Mouse (Mus musculus): ENCODE results near the gene Xpnpep1. TPM values are rescaled to one million over a fixed set of nuclear protein-coding genes. Genes with fewer than 3 reads are reported as not detected.

Gene Xpnpep1
- polyA plus RNA-seq, 1 experiment = 185 TPM

DNA sequence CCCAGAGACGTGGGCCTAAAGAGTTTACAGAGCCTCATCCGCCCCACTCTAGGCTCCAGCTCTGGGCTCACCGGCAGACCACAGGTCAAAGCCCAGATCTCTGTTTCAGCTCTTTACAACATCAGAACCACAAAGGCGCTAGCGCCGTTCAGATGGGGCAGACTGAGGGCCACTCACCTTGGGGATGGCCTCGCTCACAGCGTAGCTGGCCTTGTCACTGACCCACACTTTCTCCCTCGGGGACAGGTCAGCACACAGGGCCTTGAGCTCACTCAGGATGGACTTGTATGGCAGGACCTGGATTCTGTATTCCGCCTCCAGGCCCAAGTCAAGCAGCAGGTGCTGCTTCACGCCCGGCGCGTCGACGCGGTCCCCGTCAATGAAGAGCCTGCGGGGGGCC lies 34.0 kb downstream of the Xpnpep1 start:
- Histone ChIP-seq H3K9ac (ENCODE audit: low read depth, poor library complexity, severe bottlenecking) (no peak overlapping the region), H3K9me3 (replicated peaks; ENCODE audit: control insufficient read depth, insufficient read depth, low read length, poor library complexity, severe bottlenecking) (no peaks in the 10 kb centered on the region), H3K4me3 (ENCODE audit: low read depth, low read length) (no peak overlapping the region), H3K36me3 (ENCODE audit: control insufficient read depth, insufficient read depth, low read length, poor library complexity, severe bottlenecking) (peaks cover 32% of the 10 kb centered on the region), H3K27me3 (ENCODE audit: control insufficient read depth, insufficient read depth, low read length, poor library complexity, severe bottlenecking) (no peaks in the 10 kb centered on the region), H3K4me1 (ENCODE audit: control insufficient read depth, insufficient read depth, low read length) (peaks cover 3% of the 10 kb centered on the region), H3K27ac (ENCODE audit: insufficient read depth, low read length) (no peak overlapping the region)
- TF ChIP-seq EP300 (IDR thresholded peaks at IDR 0.05; ENCODE audit: insufficient read depth, low read depth, low read length) (no peak), POLR2A (IDR thresholded peaks at IDR 0.05; ENCODE audit: insufficient read depth, low read length) (no peak), CTCF (IDR thresholded peaks at IDR 0.05; ENCODE audit: low read depth, low read length) (no peak)

DNA sequence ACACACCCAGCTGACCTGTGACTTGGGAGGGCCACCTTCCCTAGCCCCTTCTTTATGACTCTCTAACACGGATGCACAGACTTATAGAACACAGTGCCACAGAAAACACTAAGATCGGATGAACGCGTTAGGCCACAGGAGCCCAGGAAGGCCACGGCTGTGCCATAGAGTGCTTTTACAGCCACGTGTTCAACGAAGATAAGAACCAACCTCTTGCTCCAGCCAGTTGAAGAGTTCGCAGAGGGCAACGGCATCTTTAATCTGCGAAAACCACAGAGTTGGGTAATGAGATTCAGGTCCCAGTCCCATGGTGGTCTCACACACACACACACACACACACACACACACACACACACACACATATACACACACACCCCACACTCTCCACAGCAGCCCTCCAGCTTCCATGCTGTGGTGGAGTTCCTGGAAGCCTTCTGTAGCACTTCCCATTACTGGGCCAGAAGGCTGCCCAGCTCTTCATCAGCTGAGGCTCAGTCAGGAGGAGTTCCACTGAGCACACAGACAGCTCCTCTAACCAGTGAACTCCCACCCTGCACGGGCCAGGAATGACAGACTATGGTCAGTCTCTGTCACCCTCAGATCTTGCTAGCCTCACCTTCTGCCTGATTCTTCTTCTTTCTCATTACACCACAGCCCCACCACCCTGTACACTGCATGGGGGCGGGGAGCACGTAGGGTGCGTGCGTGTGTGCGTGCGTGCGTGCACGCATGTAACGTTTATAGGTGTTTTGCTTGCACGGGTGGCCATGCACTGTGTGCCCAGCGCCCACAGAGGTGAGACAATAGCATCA lies 36.3 kb downstream of the Xpnpep1 start:
- no peak overlapping the region for H3K27ac ChIP-seq (ENCODE audit: insufficient read depth, low read length)
- no peak overlapping the region for H3K9ac ChIP-seq (ENCODE audit: low read depth, poor library complexity, severe bottlenecking)
- no peaks in the 10 kb centered on the region for H3K9me3 ChIP-seq (replicated peaks; ENCODE audit: control insufficient read depth, insufficient read depth, low read length, poor library complexity, severe bottlenecking)
- H3K4me1 ChIP-seq (ENCODE audit: control insufficient read depth, insufficient read depth, low read length) = peaks cover 3% of the 10 kb centered on the region
- H3K4me3 ChIP-seq (ENCODE audit: low read depth, low read length) = no peak overlapping the region
- TF ChIP-seq CTCF (IDR thresholded peaks at IDR 0.05; ENCODE audit: low read depth, low read length) (no peak), POLR2A (IDR thresholded peaks at IDR 0.05; ENCODE audit: insufficient read depth, low read length) (no peak), EP300 (IDR thresholded peaks at IDR 0.05; ENCODE audit: insufficient read depth, low read depth, low read length) (no peak)
- peaks cover 41% of the 10 kb centered on the region for H3K36me3 ChIP-seq (ENCODE audit: control insufficient read depth, insufficient read depth, low read length, poor library complexity, severe bottlenecking)
- H3K27me3 ChIP-seq (ENCODE audit: control insufficient read depth, insufficient read depth, low read length, poor library complexity, severe bottlenecking) = no peaks in the 10 kb centered on the region

DNA sequence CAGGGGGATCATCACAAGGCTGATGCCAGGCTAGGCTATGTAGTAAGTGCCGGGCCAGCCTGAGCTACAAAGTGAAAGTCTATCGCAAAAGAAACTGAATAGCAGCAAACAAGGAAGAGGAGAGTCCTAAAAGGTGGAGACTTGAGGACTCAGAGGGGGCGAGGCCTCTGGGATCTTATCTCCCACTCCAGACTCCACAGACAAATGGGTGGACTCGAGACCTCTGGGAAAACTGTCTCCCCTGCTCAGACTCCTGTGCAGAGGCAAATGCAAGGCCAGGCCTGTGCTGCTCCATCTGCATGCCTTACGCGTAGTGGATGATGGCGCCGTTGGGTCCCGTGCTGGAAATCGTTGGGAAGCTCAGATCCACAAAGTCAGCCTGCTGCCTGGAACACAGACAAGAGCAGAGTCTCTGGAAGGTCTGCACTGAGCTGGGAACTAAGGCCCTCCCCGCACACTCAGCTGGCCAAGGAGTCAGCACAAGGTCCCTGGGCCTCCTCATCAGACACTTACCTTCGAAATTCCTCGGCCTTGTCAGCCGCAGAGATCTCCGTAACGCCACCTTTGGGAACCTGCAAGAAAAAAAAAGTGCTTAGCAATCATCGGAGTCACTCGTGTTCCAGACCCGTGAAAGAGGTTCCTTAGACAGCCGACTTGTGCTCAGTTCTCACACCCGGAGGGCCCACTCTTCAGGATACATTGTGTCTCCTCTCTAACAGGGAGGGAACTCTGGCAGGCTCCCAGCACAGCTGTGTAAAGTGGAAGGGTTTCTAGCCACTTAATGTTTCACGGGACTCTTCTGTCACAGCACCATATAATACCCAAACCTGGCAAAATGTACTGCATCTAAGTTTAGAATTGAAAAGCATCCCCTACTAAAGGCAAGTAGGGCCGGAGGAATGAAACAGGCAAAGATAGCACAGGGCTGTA lies 37.6 kb downstream of the Xpnpep1 start:
- peaks cover 3% of the 10 kb centered on the region for H3K4me1 ChIP-seq (ENCODE audit: control insufficient read depth, insufficient read depth, low read length)
- H3K9ac ChIP-seq (ENCODE audit: low read depth, poor library complexity, severe bottlenecking) = no peak overlapping the region
- H3K4me3 ChIP-seq (ENCODE audit: low read depth, low read length) = no peak overlapping the region
- H3K36me3 ChIP-seq (ENCODE audit: control insufficient read depth, insufficient read depth, low read length, poor library complexity, severe bottlenecking) = peaks cover 47% of the 10 kb centered on the region
- no peaks in the 10 kb centered on the region for H3K9me3 ChIP-seq (replicated peaks; ENCODE audit: control insufficient read depth, insufficient read depth, low read length, poor library complexity, severe bottlenecking)
- no peak for TF ChIP-seq EP300 (IDR thresholded peaks at IDR 0.05; ENCODE audit: insufficient read depth, low read depth, low read length)
- no peak for TF ChIP-seq POLR2A (IDR thresholded peaks at IDR 0.05; ENCODE audit: insufficient read depth, low read length)
- no peak for TF ChIP-seq CTCF (IDR thresholded peaks at IDR 0.05; ENCODE audit: low read depth, low read length)
- no peak overlapping the region for H3K27ac ChIP-seq (ENCODE audit: insufficient read depth, low read length)
- no peaks in the 10 kb centered on the region for H3K27me3 ChIP-seq (ENCODE audit: control insufficient read depth, insufficient read depth, low read length, poor library complexity, severe bottlenecking)

DNA sequence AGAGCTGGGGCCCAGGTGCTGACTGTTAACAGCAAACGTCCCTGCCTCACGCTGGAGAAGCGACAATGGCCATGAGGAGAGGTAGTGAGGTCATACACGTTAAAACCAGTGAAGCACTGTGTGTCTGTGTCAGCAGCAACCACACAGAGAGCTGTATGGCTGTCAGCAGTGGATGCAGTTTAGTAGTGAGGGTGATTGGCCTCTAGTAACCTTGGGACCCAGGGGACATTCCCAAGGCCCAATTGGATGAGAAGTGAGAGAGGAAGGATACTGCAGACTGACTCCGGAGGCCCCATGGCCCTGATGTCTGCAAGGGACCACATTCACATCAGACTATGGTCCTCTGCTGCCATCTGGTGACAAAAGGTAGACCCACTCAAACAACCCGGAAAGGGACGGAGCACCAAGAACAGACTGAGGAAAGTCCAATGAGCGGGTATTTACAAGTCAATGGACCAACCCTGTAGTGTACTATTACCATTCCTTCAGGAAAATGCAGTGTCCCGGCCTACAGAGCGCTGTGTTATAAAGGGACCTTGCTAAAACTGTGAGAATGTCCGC lies 47.1 kb downstream of the Xpnpep1 start:
- H3K27ac ChIP-seq (ENCODE audit: insufficient read depth, low read length) = peak overlapping the region; percentile 25; the same call in 1 of the 2 replicates
- no peak for TF ChIP-seq POLR2A (IDR thresholded peaks at IDR 0.05; ENCODE audit: insufficient read depth, low read length)
- peak; percentile 39 for TF ChIP-seq CTCF (IDR thresholded peaks at IDR 0.05; ENCODE audit: low read depth, low read length)
- no peak for TF ChIP-seq EP300 (IDR thresholded peaks at IDR 0.05; ENCODE audit: insufficient read depth, low read depth, low read length)
- H3K4me1 ChIP-seq (ENCODE audit: control insufficient read depth, insufficient read depth, low read length) = no peaks in the 10 kb centered on the region
- H3K27me3 ChIP-seq (ENCODE audit: control insufficient read depth, insufficient read depth, low read length, poor library complexity, severe bottlenecking) = no peaks in the 10 kb centered on the region
- peaks cover 17% of the 10 kb centered on the region for H3K9me3 ChIP-seq (replicated peaks; ENCODE audit: control insufficient read depth, insufficient read depth, low read length, poor library complexity, severe bottlenecking)
- H3K9ac ChIP-seq (ENCODE audit: low read depth, poor library complexity, severe bottlenecking) = no peak overlapping the region
- peaks cover 49% of the 10 kb centered on the region for H3K36me3 ChIP-seq (ENCODE audit: control insufficient read depth, insufficient read depth, low read length, poor library complexity, severe bottlenecking)
- no peak overlapping the region for H3K4me3 ChIP-seq (ENCODE audit: low read depth, low read length)

DNA sequence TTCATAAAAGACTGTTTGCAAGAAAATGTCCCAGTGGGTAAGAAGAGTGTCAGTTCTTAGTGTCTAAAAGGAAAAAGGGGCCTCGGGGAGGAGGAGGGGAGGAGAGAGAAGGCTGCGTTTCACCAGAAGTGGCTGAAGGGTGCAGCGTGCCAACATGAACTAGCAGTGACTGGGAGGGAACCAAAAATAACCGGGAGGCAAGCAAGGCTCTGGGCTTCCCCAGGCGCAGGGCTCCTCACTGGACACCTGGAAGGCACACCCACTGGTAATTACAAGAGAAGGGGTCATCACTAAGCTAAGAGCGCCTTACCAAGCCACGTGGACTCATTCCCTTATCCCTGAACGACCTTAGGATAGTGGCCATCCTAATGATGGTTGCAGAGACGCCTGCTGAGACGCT lies 48.1 kb downstream of the Xpnpep1 start:
- Histone ChIP-seq H3K9ac (ENCODE audit: low read depth, poor library complexity, severe bottlenecking) (no peak overlapping the region), H3K27me3 (ENCODE audit: control insufficient read depth, insufficient read depth, low read length, poor library complexity, severe bottlenecking) (no peaks in the 10 kb centered on the region), H3K4me1 (ENCODE audit: control insufficient read depth, insufficient read depth, low read length) (no peaks in the 10 kb centered on the region), H3K36me3 (ENCODE audit: control insufficient read depth, insufficient read depth, low read length, poor library complexity, severe bottlenecking) (peaks cover 42% of the 10 kb centered on the region), H3K4me3 (ENCODE audit: low read depth, low read length) (no peak overlapping the region), H3K27ac (ENCODE audit: insufficient read depth, low read length) (no peak overlapping the region), H3K9me3 (replicated peaks; ENCODE audit: control insufficient read depth, insufficient read depth, low read length, poor library complexity, severe bottlenecking) (peaks cover 17% of the 10 kb centered on the region)
- TF ChIP-seq POLR2A (IDR thresholded peaks at IDR 0.05; ENCODE audit: insufficient read depth, low read length) (no peak), EP300 (IDR thresholded peaks at IDR 0.05; ENCODE audit: insufficient read depth, low read depth, low read length) (no peak), CTCF (IDR thresholded peaks at IDR 0.05; ENCODE audit: low read depth, low read length) (no peak)

Measured in ES-Bruce4 (cell line).